Mouse (Mus musculus) WW6 (cell line): ENCODE data around the gene Ccdc34.

Experiments used
- DNase-seq: peaks from one replicate; pipeline ENCODE4 v3.0.0-alpha.2; 2013; ENCODE audit warnings: low read depth, low spot score

The Ccdc34 gene

GRCm38 (mm10) chr2:109996411-109996810 is 21.2 kb upstream of the Ccdc34 start:
- no peak for DNase-seq

- DNase-seq: no peak
These were observed 12.9 kb upstream of the Ccdc34 start for GRCm38 (mm10) chr2:110004668-110005067.

GRCm38 (mm10) chr2:110005164-110005563 is 12.5 kb upstream of the Ccdc34 start:
- DNase-seq: no peak

GRCm38 (mm10) chr2:110005596-110006239 is 11.9 kb upstream of the Ccdc34 start:
- DNase-seq: no peak

GRCm38 (mm10) chr2:110007423-110008267 is 10.0 kb upstream of the Ccdc34 start:
- DNase-seq: no peak

- DNase-seq: no peak
These were observed 8.2 kb upstream of the Ccdc34 start for GRCm38 (mm10) chr2:110009449-110009848.

GRCm38 (mm10) chr2:110012184-110012725 is 5.4 kb upstream of the Ccdc34 start:
- DNase-seq: no peak

- no peak for DNase-seq
These were observed 530 bp upstream of the Ccdc34 start for GRCm38 (mm10) chr2:110017087-110017486.

- DNase-seq: no peak
These were observed 2.0 kb downstream of the Ccdc34 start for GRCm38 (mm10) chr2:110019656-110020055.

- no peak for DNase-seq
These were observed 2.8 kb downstream of the Ccdc34 start for GRCm38 (mm10) chr2:110020430-110020829.

GRCm38 (mm10) chr2:110036265-110036664 is 18.6 kb downstream of the Ccdc34 start:
- no peak for DNase-seq

- no peak for DNase-seq
These were observed 19.0 kb downstream of the Ccdc34 start for GRCm38 (mm10) chr2:110036665-110037064.

GRCm38 (mm10) chr2:110037221-110037620 is 19.6 kb downstream of the Ccdc34 start:
- no peak for DNase-seq

GRCm38 (mm10) chr2:110038341-110038740 is 20.7 kb downstream of the Ccdc34 start:
- no peak for DNase-seq

- DNase-seq: no peak
These were observed 25.5 kb downstream of the Ccdc34 start for GRCm38 (mm10) chr2:110042861-110043760.

GRCm38 (mm10) chr2:110058424-110058823 is 40.8 kb downstream of the Ccdc34 start:
- DNase-seq: no peak

GRCm38 (mm10) chr2:110063131-110063530 is 45.5 kb downstream of the Ccdc34 start:
- no peak for DNase-seq

GRCm38 (mm10) chr2:110068916-110069315 is 51.3 kb downstream of the Ccdc34 start:
- DNase-seq: no peak

- no peak for DNase-seq
These were observed 55.4 kb downstream of the Ccdc34 start for GRCm38 (mm10) chr2:110073023-110073422.

GRCm38 (mm10) chr2:110074646-110075452 is 57.2 kb downstream of the Ccdc34 start:
- DNase-seq: no peak

GRCm38 (mm10) chr2:110077240-110077639 is 59.6 kb downstream of the Ccdc34 start:
- DNase-seq: no peak
